Mouse (Mus musculus) adrenal gland, postnatal 10 days (tissue): Measurements from ENCODE around the gene Dync2li1. TPM values are rescaled to one million over a fixed set of nuclear protein-coding genes. Genes with fewer than 3 reads are reported as not detected.

Experiments used
- DNase-seq: peaks from one replicate; pipeline ENCODE4 v3.0.0; 2021; ENCODE audit warnings: mixed read lengths
- total RNA-seq, 2 experiments: library from RNA; stranded (reverse); gene quantifications; 2 replicates each; pipeline ENCODE4 v1.2.3; 2021

Gene Dync2li1
- total RNA-seq, 2 experiments from 2014 or later, result 14.6 to 17.9 TPM

DNA sequence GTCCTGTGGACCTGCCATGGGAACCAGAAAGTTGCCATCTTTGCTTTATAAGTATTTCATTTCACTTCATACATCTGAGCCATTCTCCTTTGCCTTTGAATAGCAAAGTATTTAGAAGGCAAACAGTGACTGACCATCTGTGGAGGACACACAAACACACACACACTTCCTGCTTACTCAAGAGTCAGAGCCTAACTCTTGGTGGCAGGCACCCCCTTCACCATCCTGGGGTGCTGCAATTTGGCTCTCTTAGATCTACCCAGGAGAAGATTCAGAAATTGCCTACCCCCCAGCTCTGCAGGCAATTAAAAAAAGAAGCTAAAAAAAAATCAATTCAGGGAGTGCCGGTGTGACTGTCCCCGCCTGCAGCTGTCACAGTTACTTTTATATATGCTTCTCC is 20.2 kb downstream of the Dync2li1 start:
- DNase-seq, result no peak

DNA sequence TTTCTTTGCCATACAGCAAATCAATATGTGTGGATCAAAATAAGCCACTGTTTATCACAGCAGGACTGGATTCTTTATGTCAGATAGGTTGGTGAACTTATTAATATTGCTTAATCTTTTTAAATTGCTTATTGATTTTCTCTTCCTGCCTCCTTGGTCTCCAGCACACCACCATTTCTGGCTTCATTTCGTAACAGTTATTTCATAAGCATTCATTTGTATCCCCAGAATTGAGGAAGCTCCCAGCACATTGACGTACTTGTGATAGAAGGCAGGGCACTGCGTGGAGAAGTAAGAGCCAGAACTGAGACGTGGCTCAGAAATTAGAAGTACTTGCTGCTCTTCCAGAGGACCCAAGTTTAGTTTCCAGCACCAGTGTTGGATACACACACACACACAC is 21.3 kb downstream of the Dync2li1 start:
- DNase-seq, result no peak

DNA sequence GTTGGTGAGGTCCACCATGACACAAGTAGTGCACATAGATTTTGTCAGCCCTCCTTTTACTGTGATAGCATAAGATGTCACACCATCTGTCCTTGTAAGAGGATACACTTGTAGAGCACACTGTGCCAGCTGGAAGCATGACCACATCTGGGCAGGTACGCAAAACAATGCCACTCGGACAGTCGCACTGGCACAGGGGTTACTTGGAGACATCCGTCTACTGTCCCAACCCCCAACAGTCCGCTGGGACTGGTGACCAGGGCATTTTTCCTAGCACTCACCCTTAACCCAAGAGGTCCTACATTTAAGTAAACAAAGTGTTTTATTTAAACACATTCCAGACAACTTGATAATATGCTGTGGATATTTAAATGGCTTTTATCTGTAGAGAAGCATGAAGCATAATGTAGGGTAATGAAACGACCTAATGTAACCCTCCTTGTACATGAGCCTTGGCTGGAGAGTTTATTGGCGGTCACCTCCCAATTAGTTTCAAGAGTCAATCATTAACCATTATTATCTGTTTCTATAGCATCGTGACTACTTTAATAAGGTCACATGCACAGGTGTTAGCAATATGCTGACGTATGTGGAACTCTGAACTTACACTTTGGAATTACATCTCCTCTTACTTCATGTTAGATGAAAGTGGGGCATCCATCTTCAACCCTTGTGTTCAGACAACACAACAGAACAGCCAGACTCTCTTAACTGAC is 24.2 kb downstream of the Dync2li1 start:
- DNase-seq, result no peak

DNA sequence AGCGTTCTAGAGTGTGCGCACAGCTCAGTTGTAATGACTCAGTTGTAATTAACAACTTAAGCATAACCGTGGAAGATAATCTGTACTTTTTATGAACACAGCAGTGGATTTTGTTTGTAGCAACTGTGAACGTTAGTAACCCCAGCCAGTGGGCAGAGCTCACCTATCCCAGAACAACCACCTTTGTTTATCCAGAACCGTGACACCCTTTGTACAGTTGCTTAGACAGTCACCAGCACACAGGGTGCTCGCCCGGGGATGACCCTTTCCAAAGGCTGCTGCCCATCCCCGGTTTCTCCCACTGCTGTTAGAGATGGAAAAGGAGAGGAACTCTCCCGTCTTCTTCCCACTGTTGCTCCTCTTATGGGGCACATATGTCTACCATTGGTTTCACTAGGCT is 27.2 kb downstream of the Dync2li1 start:
- no peak for DNase-seq

DNA sequence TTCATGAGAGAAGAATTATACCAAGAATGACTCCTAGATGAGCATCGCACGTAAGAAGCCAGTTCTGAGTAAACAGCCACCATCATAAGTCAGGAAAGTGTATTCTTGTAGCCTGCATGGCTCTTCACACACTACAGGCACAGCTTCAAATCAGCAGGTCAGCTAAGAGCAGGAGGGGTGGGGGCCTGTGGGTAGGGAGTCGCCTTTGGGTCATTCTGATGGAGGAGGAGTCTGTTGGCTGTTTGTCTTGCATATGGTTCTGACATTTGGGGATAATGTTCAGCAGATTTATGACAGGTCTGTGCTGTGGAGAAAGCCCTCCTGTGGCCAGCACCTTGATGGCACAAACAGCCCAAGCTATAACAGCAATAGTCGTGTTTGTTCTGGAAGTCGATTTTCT is 29.9 kb downstream of the Dync2li1 start:
- DNase-seq, result no peak

DNA sequence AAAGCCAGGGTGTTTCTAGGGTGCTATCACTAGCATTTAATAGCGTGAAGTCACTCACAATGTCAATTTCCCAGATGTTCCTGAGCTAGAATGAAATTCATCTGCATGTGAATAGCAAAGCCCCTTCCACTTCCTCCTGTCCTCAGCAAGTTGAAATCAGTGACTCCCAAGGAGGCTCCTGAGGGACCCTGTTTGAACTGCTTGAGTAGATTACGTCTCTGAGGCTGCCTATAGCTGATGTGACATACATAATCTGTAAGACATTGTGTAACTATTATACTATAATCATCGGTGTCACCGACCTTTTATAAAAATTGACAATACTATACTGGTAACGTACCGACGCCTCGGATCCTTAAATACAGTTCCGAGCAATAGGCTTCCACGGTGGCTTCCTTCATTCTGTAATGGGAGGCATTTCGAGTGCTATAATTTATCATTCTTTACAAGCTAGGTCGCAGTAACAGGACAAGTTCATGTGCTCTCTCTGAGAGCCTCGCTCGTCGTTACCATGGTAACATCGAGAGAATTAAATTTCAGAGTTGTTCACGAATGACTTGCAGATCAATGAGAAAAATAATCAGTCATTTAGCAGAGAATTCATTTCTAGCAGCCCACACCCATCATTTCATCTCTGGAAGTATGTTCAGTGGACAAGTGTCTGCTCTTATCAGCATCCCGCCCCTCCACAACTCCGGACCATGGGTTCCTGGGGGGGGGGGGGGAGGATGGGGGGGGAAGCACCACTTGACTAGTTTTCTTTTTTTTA is 30.5 kb downstream of the Dync2li1 start:
- no peak for DNase-seq

DNA sequence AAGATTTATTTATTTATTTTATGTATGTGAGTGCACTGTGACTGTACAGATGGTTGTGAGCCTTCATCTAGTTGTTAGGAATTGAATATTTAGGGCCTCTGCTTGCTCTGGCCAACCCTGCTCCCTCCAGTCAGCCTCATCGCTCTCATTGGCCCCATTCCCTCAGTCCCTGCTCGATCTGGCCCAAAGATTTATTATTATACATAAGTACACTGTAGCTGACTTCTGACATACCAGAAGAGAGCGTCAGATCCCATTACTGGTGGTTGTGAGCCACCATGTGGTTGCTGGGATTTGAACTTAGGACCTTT is 31.1 kb downstream of the Dync2li1 start:
- DNase-seq, result no peak

DNA sequence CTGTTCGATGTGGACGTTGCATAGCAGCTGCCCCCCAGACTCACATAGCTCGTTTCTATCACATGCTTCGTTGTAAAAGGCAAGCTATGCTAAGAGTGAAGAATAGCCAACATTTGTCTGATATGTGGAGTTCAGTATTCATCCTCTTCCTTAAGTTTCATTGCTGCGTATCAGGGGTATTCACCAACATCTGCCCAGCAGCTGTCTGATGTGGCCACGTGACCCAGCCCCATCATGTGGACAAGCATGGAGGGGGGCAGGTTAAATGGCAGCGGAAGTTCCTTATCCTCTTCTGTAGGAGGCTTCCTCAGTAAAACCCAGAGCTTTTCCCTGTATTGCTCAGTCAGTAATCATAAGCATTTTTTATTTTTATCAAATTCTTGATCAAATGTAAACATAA is 31.5 kb downstream of the Dync2li1 start:
- DNase-seq, result no peak

DNA sequence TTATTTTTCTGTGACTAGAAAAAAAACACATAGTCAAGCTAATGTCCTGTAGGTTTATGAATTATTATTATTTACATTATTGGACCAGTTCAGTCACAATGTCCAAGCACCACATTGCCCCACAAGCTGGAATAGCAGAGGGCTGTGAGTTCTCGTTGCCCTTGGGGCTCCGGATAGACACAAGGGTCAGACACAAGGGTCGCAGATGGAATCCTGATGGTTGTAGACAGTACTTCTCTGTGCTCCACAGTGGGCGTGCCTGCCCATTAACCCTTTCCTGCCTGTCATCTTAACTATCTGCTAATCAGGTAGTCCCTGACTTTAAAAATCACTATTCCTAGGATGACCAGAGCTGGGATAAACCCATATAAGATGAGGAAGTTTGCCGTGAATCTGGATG is 31.9 kb downstream of the Dync2li1 start:
- no peak for DNase-seq

DNA sequence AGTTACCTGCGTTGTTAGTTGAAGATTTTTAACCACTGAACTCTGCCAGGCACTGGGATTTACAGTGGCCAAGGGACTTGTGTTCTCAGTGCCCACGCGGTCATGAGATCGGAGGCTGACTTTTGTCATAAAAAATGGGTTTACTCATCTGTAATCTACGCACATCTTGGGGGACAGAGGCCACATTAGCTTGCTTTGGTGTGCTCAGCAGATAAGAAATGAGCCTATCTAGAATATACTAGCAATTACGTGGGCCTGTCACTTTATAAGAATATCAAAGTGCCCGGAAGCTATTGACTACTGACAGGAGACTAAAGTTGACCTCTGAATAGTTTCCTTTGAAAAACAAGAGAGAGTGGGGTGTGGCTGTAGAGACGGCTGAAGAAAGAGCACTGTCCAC is 32.7 kb downstream of the Dync2li1 start:
- no peak for DNase-seq

DNA sequence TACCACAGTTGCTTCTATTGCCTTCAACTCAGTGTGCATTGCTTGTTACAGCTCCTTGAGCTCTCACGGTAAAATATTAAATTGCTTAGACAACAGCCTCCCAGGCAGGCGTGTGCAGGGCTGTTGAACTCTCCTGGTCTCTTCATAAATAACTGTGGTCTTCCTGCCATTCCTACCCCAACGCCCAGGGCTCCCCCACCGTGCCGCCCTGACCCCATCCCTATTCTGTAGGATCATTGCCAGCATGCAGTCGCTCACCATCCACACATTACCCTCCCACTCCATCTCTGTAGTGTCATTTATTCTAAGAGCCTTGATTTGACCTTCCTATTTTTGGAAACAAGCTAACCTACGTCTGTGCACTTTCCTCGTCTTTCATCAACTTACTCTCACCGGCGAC is 38.8 kb downstream of the Dync2li1 start:
- no peak for DNase-seq

DNA sequence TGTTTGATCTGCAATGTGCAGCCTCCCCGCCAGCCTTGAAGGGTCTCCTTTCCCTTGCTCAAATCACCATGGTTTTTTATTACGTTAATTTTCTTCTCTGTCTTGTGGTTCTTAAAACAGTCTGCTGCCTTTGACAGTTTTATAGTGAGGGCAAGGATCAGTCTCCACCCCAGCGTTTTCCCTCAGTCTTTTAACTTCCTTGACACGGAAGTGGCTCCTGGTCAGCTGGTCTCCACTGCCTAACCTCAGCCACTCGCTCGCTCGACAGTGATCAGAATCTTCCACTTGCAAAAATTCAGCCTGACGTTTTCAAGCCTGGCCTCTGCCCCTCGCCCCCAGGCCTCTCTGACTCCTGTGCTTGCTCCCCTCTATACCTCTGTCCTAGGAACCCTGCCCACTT is 39.4 kb downstream of the Dync2li1 start:
- no peak for DNase-seq

DNA sequence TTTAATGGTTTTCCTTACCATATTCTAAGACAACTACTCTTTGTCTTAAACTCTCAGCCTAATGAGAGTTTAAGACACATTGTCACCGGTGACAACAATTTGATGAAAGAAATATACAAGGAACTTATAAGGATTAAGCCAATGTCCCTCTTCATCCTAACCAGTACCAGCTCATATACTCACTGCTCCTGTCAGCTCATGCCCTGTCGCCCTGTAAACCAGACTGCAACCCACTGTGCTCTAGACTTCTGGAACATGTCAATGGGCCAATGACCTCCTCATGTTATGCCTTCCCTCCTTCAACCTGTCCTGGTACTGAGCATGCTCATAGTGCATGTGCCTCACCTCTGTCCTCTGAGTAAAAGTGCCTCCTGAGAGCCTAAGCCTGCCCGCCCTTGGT is 41.6 kb downstream of the Dync2li1 start:
- DNase-seq, result no peak

DNA sequence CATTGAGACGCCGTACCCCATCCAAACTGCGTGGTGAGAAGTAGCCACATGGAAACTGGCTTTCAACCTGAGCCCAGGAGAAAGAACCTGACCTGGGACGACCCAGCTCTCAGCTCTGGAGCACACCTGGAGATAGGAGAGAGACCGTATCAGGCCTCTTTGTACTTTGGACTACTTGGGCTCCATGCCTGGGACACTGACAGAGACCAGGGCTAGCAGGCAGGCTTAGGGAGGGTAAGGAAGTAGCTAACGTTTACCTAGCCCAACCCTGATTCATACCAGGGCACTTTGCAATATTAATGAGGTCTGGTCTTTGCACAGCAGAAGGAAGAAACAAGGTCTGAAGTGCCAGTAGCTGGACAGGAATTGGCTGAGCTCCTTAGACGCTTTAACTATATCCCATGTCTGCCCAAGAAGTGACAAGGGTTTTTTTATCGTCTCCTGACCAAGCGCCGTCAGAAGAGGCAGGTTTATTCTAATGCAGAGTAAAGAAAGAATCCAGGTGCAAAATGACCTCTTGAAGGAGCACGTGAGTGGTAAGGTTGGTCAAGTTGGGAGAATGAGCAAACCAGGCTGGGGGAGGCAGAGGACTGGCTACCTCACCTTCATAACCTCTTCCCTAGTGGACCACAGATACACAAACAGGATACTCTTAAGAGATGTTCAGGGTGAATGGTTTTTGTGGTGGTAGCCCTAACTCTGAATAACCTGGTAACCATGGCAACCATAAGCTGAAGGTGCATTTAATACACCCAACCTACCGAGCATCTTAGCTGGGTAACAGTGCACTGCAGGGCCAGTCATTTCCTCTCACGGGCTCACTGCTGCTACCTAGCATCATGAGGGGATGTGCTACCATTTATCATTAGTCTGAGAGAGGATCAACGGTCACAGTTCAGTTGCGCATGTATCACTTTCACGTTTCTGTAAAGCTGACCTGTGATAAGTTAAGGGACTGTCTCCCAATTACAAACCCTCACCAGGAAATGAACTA is 46.4 kb downstream of the Dync2li1 start:
- DNase-seq, result no peak

DNA sequence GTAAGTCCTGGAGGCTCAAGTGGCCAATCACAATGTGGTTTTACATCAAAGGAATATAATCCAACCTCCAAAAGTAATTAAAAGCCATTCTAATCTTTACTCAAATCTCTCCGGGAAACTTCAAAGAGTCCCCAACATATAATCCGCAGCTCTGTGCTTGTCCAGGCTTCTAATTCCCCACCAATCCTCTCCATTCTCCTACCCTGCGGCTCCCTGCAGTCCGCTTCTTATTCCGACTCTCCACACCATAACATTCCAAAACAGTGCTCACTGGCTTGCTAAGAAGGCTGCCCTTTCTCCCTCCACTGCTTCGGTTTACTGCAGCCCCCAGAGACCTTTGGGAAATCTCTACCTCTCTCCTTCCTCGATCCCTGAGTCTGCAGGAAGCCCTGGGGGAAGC is 47.8 kb downstream of the Dync2li1 start:
- DNase-seq, result no peak

DNA sequence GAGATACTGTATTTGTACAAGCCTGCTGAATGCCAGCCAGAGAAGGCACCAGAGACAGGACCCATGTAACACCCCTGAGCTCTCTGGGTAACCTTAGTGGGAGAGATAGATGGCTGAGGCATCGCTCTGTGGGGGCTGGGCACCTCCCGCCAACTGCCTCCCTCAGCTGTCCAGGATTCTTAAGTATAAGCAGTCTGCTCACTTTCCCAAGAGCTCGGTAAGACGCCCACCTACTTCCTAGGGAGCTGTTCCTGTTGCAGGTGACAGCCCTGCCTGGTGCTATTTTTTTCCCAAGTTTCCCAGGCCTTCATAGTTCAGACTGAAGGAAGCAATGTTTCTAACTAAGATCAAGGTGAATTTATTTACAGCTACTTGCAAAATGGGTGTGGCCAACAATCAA is 48.9 kb downstream of the Dync2li1 start:
- no peak for DNase-seq

DNA sequence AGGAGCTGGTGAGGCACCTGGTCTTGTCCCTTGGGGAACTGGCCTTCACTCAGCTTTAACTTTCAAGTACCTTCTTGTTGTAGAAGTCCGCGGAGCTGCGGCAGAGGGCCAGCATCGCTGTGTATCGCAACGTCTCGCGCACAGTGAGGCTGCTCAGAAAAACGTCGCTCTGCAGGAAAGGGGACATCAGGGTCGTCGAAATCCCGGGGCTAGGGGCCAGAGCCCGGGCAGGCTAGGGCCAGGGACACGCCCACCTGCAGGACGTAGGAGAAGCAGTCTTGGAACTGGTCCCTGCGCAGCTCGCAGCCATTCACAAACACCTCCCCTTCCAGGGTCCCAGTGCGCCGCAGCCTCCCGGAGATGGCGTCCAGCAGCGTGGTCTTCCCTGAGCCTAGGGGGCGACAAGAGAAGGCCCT is 49.7 kb downstream of the Dync2li1 start, which contains the start of gene Abcg8:
Abcg8 (plus strand) TSS at position 352 of the 416 bp plus-strand sequence.
- DNase-seq, result peak; percentile 32

DNA sequence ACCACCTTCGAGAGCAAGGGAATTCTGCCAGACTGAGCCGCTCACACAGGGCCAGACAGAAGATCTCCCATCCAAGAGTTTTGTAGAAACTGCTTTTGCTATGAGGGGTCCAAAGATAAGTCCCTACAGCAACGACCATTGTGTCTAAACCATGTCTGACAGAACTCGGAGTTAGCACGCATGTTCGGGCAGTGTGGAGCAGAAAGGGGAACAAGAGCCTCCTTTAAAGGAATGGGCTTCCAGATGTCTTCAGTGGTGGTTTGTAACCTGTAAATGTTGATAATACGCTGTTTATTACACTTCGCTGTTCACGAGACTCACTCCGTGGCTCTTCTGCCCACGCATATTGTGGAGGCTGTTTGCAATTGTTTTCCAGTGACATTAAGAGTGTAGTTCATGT is 51.3 kb downstream of the Dync2li1 start:
- no peak for DNase-seq

DNA sequence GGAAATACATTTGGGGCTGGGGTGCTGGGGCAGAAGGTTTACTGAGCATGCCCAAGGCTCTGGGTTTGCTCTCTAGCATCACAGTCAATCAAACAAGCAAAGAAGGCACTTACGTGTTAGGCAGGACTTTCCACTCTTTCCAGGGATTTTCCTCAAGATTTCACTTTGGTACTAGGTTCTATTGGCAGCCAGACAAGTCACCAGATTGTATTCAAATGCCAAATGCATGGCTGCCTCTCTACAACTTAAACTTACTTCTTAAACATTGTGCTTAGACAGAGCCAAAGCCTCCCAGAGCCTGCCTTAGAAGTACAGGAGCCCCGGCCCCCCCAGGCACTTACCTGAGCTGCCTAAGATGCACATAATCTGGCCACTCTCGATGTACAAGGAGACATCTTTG is 55.4 kb downstream of the Dync2li1 start:
- DNase-seq, result no peak

DNA sequence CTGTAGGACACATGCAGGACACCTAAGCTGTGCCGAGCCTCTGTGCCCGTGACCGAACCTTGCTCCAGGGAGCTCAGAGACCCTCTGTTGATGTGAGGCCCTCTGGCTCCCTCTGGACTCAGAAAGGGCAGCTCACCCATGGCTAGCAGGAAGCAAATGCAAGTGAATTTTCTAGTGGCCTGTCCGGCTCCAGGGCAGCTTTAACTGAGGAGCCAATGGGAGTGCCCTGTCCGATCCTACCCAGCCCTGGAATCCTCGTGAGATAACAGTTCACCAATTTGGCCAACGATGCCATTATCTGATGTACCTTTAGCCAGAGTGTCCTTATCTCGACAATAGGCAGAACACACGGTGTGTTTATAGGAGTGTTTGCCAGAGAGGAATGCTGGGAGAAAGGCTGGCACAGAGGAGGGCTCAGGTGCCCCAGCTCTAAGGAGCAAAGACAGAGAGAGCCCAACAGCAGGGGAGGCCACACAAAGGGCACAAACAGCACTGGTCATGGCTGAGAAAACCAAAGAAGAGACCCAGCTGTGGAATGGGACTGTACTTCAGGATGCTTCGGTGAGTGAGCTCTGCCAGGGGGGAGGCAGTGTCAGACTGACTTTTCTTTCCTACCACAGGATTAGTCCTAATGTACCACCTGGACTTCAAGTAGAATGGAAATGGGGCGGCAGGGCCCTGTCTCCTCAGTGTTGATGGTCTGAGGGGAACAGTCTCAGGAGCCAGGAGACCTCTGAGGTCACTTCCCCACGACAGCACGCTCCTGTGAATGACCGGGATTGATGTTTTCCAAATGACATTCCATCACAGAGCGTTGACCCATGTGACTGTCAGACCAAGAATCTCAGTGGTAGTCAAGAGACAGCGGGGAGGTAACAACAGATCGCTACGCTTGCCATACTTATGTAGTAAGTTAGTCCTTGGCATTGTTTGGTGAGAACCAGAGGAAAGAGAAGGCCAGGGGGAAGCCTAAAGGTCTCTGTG is 56.7 kb downstream of the Dync2li1 start, which contains the start of gene Abcg5:
Abcg5 (minus strand) TSS at position 278 of the 984 bp plus-strand sequence.
- DNase-seq, result no peak

DNA sequence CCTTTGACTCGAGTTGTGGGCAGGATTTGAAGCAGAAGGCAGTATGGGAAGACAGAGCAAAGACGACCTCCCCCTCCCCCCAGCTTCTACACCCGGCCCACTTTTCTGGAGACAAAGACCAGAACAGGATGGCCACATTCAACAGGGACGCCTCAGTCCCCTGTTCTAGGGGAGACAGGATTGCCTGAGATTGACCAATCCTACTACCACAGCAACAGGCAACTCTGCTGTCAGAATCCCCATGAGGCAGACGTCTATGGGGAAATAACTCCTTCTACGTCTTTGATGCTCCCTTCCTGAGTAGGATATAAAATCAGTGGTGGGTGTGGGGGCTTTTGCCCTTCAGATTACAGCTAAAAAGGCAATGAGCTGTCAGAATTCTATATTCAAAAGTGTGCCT is 58.0 kb downstream of the Dync2li1 start:
- DNase-seq, result no peak
